Mouse (Mus musculus) brain, embryonic 14.5 days (tissue): ENCODE data around the gene Akap7. TPM values are rescaled to one million over a fixed set of nuclear protein-coding genes. Genes with fewer than 3 reads are reported as not detected.
A peak's percentile ranks its signal among the peaks of the same experiment; 100 is the strongest.
"Not testable (repeated sequence)": the region's sequence is repeated elsewhere in the genome, so short reads cannot be mapped to it uniquely, and the experiment has no call there.

Experiments
- DNase-seq: peaks from one replicate; pipeline ENCODE4 v3.0.0-alpha.2; 2011; ENCODE audit warnings: low read depth
- CTCF ChIP-seq: fragments of 200-500 bp; IDR thresholded peaks from 2 replicates; pipeline ENCODE4 v1.5.1; 2012; ENCODE audit warnings: inconsistent platforms, mild to moderate bottlenecking, moderate library complexity, borderline replicate concordance; ENCODE audit not compliant: insufficient read depth, insufficient read length; ENCODE audit errors: extremely low read depth
- POLR2A ChIP-seq: fragments of 200-500 bp; IDR thresholded peaks from 2 replicates; pipeline ENCODE4 v1.6.1; 2012; ENCODE audit warnings: mild to moderate bottlenecking, inconsistent platforms, borderline replicate concordance; ENCODE audit not compliant: poor library complexity, insufficient read depth, insufficient read length, severe bottlenecking; ENCODE audit errors: extremely low read depth
- polyA plus RNA-seq: library from polyadenylated mRNA; depleted of rRNA; stranded (reverse); fragments of >200 nt; gene quantifications from 2 replicates; pipeline ENCODE4 v1.2.3, GENCODE M21; 2012

Akap7 gene
- polyA plus RNA-seq, 1 experiment: 24.6 TPM

GRCm38 (mm10) chr10:25199510-25200353 is 107.9 kb downstream of the Akap7 start:
- DNase-seq: peak; percentile 88
- TF ChIP-seq CTCF (no peak), POLR2A (peak; percentile 21; the same call in 1 of the 2 replicates)

GRCm38 (mm10) chr10:25198575-25198974 is 109.1 kb downstream of the Akap7 start:
- no peak for DNase-seq
- TF ChIP-seq CTCF (no peak), POLR2A (no peak)

DNA sequence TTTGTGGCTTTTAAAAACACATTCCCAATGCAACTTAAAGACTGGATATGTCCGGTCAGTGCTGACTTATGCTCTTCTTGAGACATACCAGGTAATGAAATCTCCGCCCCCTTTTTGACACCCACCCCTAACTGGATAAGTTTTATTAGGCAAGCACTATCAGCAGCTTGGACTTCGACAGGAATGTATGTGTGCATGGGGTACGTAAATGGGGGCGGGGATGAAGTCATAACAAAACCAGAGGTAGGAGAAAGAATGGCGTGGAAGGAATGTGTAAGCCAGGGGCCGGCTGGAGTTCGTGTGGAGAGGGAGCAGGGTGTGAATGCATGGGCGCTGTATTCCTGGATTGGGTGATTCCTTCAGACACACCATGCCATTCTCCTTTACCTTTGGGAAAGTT is 109.6 kb downstream of the Akap7 start:
- DNase-seq: no peak
- TF ChIP-seq POLR2A (no peak), CTCF (no peak)

DNA sequence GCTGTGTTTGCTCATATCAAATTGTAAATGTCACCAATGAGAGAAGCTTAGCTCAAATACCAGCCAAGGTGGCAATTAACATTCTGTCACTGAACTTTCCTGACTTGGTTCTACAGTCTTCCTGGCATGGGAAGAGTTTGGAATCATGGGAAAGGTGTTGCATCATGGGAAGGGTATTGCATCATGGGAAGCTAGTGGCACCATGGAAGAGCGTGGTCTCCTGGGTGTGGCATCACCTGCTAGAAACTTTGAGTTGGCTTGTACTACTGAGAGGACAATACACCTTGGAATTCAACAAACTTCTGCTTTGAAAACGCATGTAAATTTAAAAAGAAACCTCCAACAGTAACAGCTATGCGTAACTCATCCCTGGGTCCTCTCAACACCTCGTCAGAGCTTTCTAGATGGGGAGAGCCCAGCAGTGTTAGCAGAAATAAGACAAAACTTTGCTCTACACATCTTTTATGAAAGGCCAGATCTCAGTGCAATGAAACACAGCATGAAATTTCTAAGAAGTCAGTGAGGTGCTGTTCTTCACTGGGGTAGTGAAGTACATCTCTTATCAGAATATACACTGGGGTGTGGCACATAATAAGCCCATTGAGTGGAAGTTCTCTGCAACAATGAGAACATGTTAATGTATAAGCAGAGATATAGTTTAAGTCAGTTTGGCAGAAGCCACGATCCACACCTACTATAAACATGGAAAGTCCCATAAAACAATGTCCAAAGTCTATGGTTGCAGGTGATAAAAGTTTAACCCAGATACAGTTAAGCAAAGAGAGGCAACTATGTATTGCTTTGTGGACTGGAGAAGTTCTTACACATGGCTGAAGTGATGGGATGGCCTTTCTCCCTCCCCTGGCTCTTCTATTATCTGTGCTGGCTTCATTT is 115.2 kb downstream of the Akap7 start:
- no peak for TF ChIP-seq CTCF
- no peak for TF ChIP-seq POLR2A
- DNase-seq: no peak

DNA sequence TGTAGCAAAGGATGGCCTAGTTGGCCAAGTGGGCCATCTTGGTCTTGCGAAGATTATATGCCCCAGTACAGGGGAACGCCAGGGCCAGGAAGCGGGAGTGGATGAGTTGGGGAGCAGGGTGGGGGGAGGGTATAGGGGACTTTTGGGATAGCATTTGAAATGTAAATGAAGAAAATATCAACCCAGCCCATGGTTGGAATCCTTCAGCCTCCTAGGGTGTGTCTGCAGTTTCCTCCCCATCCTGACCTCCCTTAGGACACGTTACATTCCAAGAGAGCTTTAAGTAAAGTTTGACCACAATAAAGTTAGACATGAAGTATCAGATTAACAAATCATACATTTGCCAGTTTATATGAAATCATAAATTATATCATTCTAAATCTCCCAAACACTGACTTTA is 116.5 kb downstream of the Akap7 start:
- DNase-seq: no peak
- TF ChIP-seq CTCF: no peak
- TF ChIP-seq POLR2A: no peak

DNA sequence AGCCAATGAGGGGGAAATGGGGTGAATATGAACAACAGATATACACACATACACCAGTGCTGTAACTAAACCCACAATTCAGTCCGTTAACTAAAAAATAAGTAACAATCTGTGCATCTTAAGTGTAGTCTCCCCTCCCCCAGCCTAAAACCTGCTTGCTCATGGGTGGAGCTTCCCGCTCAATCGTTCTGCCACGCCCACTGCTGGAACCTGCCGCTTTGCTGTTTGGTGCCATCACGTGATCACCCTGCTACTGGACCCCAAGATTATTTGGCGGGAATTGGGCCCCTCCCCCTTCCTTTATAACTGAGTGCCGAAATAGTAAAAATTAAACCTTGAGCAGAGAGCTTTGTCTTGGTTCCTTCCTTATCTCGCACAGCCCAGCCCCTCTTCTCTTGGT is 121.4 kb downstream of the Akap7 start:
- DNase-seq: not testable (repeated sequence)

- no peak for DNase-seq
- TF ChIP-seq CTCF (no peak), POLR2A (no peak)
Observed at GRCm38 (mm10) chr10:25185691-25186090, 122.0 kb downstream of the Akap7 start.

DNA sequence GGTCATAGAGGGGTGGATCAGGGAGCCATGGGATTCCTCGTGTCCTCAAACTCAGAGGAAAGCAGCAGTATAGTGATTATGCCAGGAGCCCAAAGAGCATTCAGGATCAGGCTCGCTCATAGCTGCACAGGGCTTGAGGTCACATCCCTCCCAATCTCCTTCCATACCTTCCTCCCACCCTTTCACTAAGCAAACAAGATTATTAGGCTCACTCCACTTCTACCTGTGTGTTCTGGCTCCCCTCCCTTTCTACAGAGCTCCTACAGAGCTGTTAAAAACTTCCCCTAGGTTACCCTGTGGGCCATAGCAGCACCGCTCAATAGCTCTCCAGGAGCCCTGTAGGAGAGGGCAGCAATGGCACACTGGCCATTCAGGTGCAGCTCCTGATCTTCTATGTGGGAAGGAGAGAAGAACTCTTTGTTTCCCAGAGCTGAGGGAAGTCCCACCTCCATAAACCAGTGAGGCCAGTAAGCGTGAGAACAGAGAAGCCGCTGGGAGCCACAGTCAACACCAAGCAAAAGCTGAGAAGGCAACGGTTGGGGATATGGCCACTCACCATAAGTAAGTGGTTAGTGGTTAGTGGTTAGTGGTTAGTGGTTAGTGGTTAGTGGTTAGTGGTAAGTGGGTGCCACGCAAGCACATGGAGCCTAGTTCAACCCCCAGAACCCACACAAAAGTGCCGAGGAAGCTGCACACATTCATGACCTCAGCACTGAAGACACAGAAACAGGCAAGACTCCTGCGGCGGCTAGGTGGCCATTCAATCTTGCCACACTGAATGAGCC is 122.7 kb downstream of the Akap7 start:
- no peak for DNase-seq
- no peak for TF ChIP-seq CTCF
- no peak for TF ChIP-seq POLR2A

DNA sequence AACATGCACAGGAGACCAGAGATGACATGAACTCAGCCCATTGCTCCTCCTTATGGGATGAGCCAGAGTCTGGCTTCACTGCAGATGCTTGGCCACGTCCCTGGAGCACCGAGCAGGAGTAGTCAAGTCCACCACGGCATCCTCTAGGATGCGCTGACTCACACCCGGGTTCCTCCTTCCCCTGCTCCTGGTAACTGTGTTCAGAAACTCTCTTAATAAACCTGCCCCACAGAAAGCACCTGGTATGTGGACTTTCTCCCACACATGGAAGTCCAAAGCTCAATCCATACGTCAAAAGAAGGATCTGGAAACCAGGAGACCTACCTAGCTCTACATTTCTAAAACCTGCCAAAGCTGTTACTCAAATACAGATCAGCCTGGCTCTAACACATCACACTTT is 124.4 kb downstream of the Akap7 start:
- DNase-seq: no peak
- TF ChIP-seq CTCF: no peak

- TF ChIP-seq POLR2A: no peak
- TF ChIP-seq CTCF: no peak
Observed at GRCm38 (mm10) chr10:25179030-25179429, 128.6 kb downstream of the Akap7 start.

DNA sequence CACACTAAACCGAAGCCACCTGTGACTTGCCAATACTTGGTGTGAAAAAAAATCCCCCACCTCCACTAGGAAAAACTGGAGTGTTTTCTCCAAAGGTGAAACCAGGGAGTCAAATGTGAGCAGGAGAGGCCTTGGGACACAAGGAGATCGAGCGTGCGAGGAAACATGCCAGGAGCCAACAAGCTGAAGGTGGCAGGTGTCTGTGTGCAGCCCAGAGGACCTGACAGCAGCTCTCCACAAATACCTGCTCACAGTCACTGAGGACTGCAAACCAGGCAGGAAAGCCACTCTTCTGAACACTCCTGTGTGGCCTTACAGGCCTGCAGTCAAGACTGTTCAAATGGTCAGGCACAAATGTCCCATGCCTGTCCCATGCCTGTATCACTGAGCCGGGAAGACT is 130.4 kb downstream of the Akap7 start:
- TF ChIP-seq CTCF (no peak), POLR2A (no peak)
- DNase-seq: no peak

More at GRCm38 (mm10) chr10:25179030-25179429, 128.6 kb downstream of the Akap7 start:
- DNase-seq: no peak
